Mouse (Mus musculus) liver, postnatal 0 days (tissue): ENCODE measurements around the gene Nt5c1b. TPM values are rescaled to one million over a fixed set of nuclear protein-coding genes. Genes with fewer than 3 reads are reported as not detected.

Experiments
- ATAC-seq: fragments of 200-750 bp; cut with Nextera tagmentation; 2 replicates; pipeline ENCODE4 v1.8.0; 2017; ENCODE audit warnings: mild to moderate bottlenecking, moderate library complexity
- DNase-seq: peaks from one replicate; pipeline ENCODE4 v3.0.0-alpha.2; 2016
- H3K27ac ChIP-seq: fragments of 300-500 bp; sonication (generic); 2 replicates; pipeline ENCODE4 v1.5.1; 2014; ENCODE audit warnings: antibody characterized with exemption, moderate library complexity, mild to moderate bottlenecking, low read depth
- H3K27me3 ChIP-seq: fragments of 300-500 bp; sonication (generic); 2 replicates; pipeline ENCODE4 v1.6.1; 2014; ENCODE audit warnings: low read length, control low read depth, mixed read lengths; ENCODE audit not compliant: insufficient read depth
- H3K36me3 ChIP-seq: fragments of 300-500 bp; sonication (generic); replicated peaks from 2 replicates; pipeline ENCODE4 v1.6.1; 2014; ENCODE audit warnings: mild to moderate bottlenecking, control low read depth, low read length, moderate library complexity, mixed read lengths; ENCODE audit not compliant: insufficient read depth
- H3K4me1 ChIP-seq: fragments of 300-500 bp; sonication (generic); 2 replicates; pipeline ENCODE4 v1.6.1; 2014; ENCODE audit warnings: antibody characterized with exemption, mild to moderate bottlenecking, control low read depth; ENCODE audit not compliant: insufficient read depth
- H3K4me2 ChIP-seq: fragments of 300-500 bp; sonication (generic); 2 replicates; pipeline ENCODE4 v1.6.1; 2014; ENCODE audit warnings: low read depth, mild to moderate bottlenecking, low read length, moderate library complexity, mixed read lengths
- H3K4me3 ChIP-seq: fragments of 300-500 bp; sonication (generic); 2 replicates; pipeline ENCODE4 v1.5.1; 2014; ENCODE audit warnings: low read depth, low read length
- H3K9ac ChIP-seq: fragments of 300-500 bp; sonication (generic); replicated peaks from 2 replicates; pipeline ENCODE4 v1.6.1; 2014; ENCODE audit warnings: mild to moderate bottlenecking, moderate library complexity
- H3K9me3 ChIP-seq: fragments of 300-500 bp; sonication (generic); 2 replicates; pipeline ENCODE4 v1.6.1; 2016; ENCODE audit warnings: mild to moderate bottlenecking, control low read depth, low read length, mixed read lengths
- CTCF ChIP-seq: sonication (generic); IDR thresholded peaks from 2 replicates; pipeline ENCODE4 v1.5.1; 2016; ENCODE audit warnings: antibody characterized with exemption, low read depth
- EP300 ChIP-seq: IDR thresholded peaks from 2 replicates; pipeline ENCODE4 v1.6.1; 2016; ENCODE audit warnings: antibody characterized with exemption, low read depth, mild to moderate bottlenecking
- WGBS: fragments of 180-500 bp; shearing (Covaris S2); extraction: QIAGEN DNeasy Blood & Tissue Kit; methylation state at CpG from one replicate; pipeline ENCODE4 v1.1.7; 2014; ENCODE audit not compliant: insufficient replicate concordance; 5-methylcytosine and 5-hydroxymethylcytosine counted together
- polyA plus RNA-seq: library from polyadenylated mRNA; unstranded; fragments of >200 nt; fragmentation: Nextera tagmentation; extraction: Ambion mirVana; gene quantifications from 2 replicates; pipeline ENCODE4 v1.2.1, GENCODE M21; 2015

The Nt5c1b gene
- polyA plus RNA-seq, 1 experiment from 2014 or later = not detected

- TF ChIP-seq EP300 (no peak), CTCF (no peak)
- no peak overlapping the region for H3K4me2 ChIP-seq
- no peak overlapping the region for H3K4me3 ChIP-seq
- WGBS = 66% methylated on average over 9 of the region's 9 CpGs
- H3K36me3 ChIP-seq = no peaks in the 10 kb centered on the region
- H3K9me3 ChIP-seq = no peaks in the 10 kb centered on the region
- H3K9ac ChIP-seq = no peak overlapping the region
- no peaks in the 10 kb centered on the region for H3K4me1 ChIP-seq
- DNase-seq (no peak), ATAC-seq (no peak)
- no peak overlapping the region for H3K27ac ChIP-seq
- H3K27me3 ChIP-seq = no peaks in the 10 kb centered on the region
Observed at GRCm38 (mm10) chr12:10425982-10426863, 56.5 kb downstream of the Nt5c1b start.

- ATAC-seq (no peak), DNase-seq (no peak)
- Histone ChIP-seq H3K4me1 (no peaks in the 10 kb centered on the region), H3K36me3 (no peaks in the 10 kb centered on the region), H3K27ac (no peak overlapping the region), H3K4me3 (no peak overlapping the region), H3K9me3 (no peaks in the 10 kb centered on the region), H3K4me2 (no peak overlapping the region), H3K27me3 (no peaks in the 10 kb centered on the region), H3K9ac (no peak overlapping the region)
- TF ChIP-seq EP300 = no peak
- no peak for TF ChIP-seq CTCF
- WGBS = 71% methylated on average over 1 of the region's 1 CpGs
Observed at GRCm38 (mm10) chr12:10430999-10431398, 61.2 kb downstream of the Nt5c1b start.

- Histone ChIP-seq H3K4me1 (no peaks in the 10 kb centered on the region), H3K27ac (no peak overlapping the region), H3K36me3 (no peaks in the 10 kb centered on the region), H3K9me3 (no peaks in the 10 kb centered on the region), H3K4me3 (no peak overlapping the region), H3K27me3 (no peaks in the 10 kb centered on the region), H3K9ac (no peak overlapping the region), H3K4me2 (no peak overlapping the region)
- TF ChIP-seq EP300 = no peak
- TF ChIP-seq CTCF = peak; percentile 87
- WGBS = 29% methylated on average over 15 of the region's 15 CpGs
- ATAC-seq (no peak), DNase-seq (peak; percentile 80)
Observed at GRCm38 (mm10) chr12:10438054-10439001, 68.6 kb downstream of the Nt5c1b start.

Other genes with a start within 250 kb of the Nt5c1b start
- 35.4 and 38.6 TPM in 2 replicates for gene Rdh14, start 20.8 kb downstream of the Nt5c1b start, polyA plus RNA-seq